Mouse (Mus musculus) gonadal fat pad, adult 2 months (tissue): Measurements from ENCODE around the gene Cinp. TPM values are rescaled to one million over a fixed set of nuclear protein-coding genes. Genes with fewer than 3 reads are reported as not detected.

Experiments used
- DNase-seq: peaks from one replicate; pipeline ENCODE4 v3.0.0-alpha.2; 2012; ENCODE audit warnings: low read depth
- polyA plus RNA-seq: library from polyadenylated mRNA; depleted of rRNA; stranded (reverse); fragments of >200 nt; gene quantifications from 2 replicates; pipeline ENCODE4 v1.2.3, GENCODE M21; 2012; rRNA removed

Gene Cinp
- polyA plus RNA-seq, 1 experiment = 47.3 TPM

DNA sequence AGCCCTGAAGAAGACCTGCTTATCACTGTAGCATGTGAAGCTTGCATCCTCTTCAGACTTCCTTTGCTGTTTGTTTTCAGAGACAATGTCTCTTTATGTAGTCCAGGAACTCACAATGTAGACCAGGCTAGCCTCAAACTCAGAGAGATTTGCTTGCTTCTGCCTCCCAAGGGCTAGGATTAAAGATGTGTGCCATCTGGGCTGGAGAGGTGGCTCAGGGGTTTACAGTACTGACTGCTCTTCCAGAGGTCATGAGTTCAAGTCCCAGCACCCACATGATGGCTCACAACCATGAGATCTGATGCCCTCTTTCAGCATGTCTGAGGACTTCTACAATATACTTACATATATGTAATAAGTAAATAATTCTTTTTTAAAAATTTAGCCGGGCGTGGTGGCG lies 53.8 kb downstream of the Cinp start:
- no peak for DNase-seq

DNA sequence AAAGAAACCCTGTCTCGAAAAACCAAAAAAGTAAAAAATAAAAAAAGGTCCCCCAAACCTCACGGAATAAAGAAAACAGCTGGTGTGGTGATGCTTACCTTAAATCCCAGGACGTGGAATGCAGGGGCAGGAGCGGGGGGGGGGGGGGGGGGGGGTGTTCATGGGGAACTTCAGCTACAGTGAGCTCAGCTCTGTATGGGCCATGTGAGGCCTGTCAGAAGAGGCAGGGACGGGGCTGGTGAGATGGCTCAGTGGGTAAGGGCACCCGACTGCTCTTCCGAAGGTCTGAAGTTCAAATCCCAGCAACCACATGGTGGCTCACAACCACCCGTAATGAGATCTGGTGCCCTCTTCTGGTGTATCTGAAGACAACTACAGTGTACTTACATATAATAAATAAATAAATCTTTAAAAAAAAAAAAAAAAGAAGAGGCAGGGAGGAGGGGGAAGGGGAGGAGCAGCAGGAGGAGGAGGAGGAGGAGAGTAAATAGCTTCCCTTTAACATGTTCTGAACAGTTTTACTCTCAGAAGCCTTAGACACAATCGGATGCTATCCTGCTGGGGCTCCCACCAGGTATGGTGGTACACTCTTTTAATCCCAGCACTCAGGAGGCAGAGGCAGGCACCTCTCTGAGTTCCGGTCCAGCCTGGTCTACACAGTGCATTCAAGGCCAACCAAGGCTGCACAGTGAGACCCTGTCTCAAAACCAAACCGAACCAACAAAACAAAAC lies 58.5 kb downstream of the Cinp start:
- no peak for DNase-seq

DNA sequence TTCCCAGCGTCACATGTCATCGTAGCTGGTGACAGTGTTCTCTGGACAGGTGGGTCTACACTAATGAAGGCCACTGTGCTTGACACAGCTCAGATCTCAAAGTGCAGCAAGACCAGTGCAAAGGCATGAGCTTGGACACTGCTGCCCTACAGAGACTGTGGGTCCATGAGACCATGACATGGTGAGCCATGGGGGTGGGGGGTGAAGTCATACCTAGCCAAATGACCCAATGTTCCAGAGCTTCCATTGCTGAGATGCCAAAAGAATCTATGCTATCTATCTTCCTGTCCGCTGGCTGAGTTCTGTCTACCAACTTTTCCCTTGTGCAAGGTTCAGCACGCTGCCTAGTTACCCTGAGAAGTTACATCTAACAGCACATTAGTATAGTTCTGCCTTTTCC lies 60.0 kb downstream of the Cinp start:
- no peak for DNase-seq

Other genes with a start within 250 kb of the Cinp start
- gene 1700001K19Rik, start 206.5 kb downstream of the Cinp start, polyA plus RNA-seq = 3.4 and 5.2 TPM in 2 replicates
- 101 and 113 TPM in 2 replicates for gene Hsp90aa1, start 186.4 kb downstream of the Cinp start, polyA plus RNA-seq
- gene Wdr20, start 151.2 kb downstream of the Cinp start, polyA plus RNA-seq = 20.5 and 20.9 TPM in 2 replicates
- 1.9 and 3.1 TPM in 2 replicates for gene Mok, start 48.2 kb downstream of the Cinp start, polyA plus RNA-seq
- gene Zfp839, start 38.9 kb downstream of the Cinp start, polyA plus RNA-seq = 7.0 and 8.2 TPM in 2 replicates
- gene Tecpr2, start 119 bp upstream of the Cinp start, polyA plus RNA-seq = 7.0 and 7.9 TPM in 2 replicates
- gene Ankrd9, start 89.9 kb upstream of the Cinp start, polyA plus RNA-seq = 31.7 and 34.5 TPM in 2 replicates
- 7.6 and 15.2 TPM in 2 replicates for gene Rcor1, start 150.2 kb upstream of the Cinp start, polyA plus RNA-seq